Mouse (Mus musculus) frontal cortex, postnatal 14 days (tissue): ENCODE data around the gene Mapre1.

Source experiments
- DNase-seq, 2 experiments: peaks; one replicate each; pipeline ENCODE4 v3.0.0; 2022; ENCODE audit warnings: low spot score in 2 of 2

Mapre1 gene

GRCm38 (mm10) chr2:153778638-153779362, 37.7 kb downstream of the Mapre1 start:
- peak; percentile 35 to 44 for DNase-seq

GRCm38 (mm10) chr2:153779394-153779981, 38.4 kb downstream of the Mapre1 start, which contains the start of gene Efcab8:
TSS of gene Efcab8 (plus strand) at chr2:153779931.
- no peak for DNase-seq

GRCm38 (mm10) chr2:153781181-153781580, 40.1 kb downstream of the Mapre1 start:
- DNase-seq: no peak

GRCm38 (mm10) chr2:153784668-153785067, 43.6 kb downstream of the Mapre1 start:
- no peak for DNase-seq

- DNase-seq: no peak
Measured at GRCm38 (mm10) chr2:153793366-153793765, 52.3 kb downstream of the Mapre1 start.

GRCm38 (mm10) chr2:153795090-153795489, 54.0 kb downstream of the Mapre1 start:
- DNase-seq: no peak

- peak; percentile 29 to 65 for DNase-seq
Measured at GRCm38 (mm10) chr2:153807464-153807863, 66.4 kb downstream of the Mapre1 start.

- DNase-seq: no peak
Measured at GRCm38 (mm10) chr2:153808146-153808545, 67.1 kb downstream of the Mapre1 start.

GRCm38 (mm10) chr2:153808841-153809240, 67.8 kb downstream of the Mapre1 start:
- DNase-seq: no peak

- no peak for DNase-seq
Measured at GRCm38 (mm10) chr2:153809921-153810320, 68.8 kb downstream of the Mapre1 start.

GRCm38 (mm10) chr2:153822005-153822543, 81.0 kb downstream of the Mapre1 start:
- no peak for DNase-seq
